Mouse (Mus musculus): ENCODE results near the gene Hoxa4. TPM values are rescaled to one million over a fixed set of nuclear protein-coding genes. Genes with fewer than 3 reads are reported as not detected.
A peak's percentile ranks its signal among the peaks of the same experiment; 100 is the strongest.

The Hoxa4 gene
- polyA plus RNA-seq, 1 experiment from 2014 or later, result not detected

GRCm38 (mm10) chr6:52226569-52227257 lies 35.2 kb upstream of the Hoxa4 start:
- H3K4me2 ChIP-seq, result no peak overlapping the region
- no peak overlapping the region for H3K27ac ChIP-seq
- no peaks in the 10 kb centered on the region for H3K36me3 ChIP-seq (replicated peaks)
- H3K9ac ChIP-seq, result no peak overlapping the region
- no peaks in the 10 kb centered on the region for H3K9me3 ChIP-seq
- 4% methylated on average over 26 of the region's 26 CpGs for WGBS
- 0 out of 2 replicates have a peak, but pooled peaks cover 1% of the 10 kb centered on the region for H3K4me1 ChIP-seq
- H3K4me3 ChIP-seq, result no peak overlapping the region
- peaks cover 93% of the 10 kb centered on the region for H3K27me3 ChIP-seq (replicated peaks)
- no peak for ATAC-seq (replicated peaks)

- Histone ChIP-seq H3K36me3 (replicated peaks) (no peaks in the 10 kb centered on the region), H3K27ac (no peak overlapping the region), H3K9ac (no peak overlapping the region), H3K4me3 (no peak overlapping the region), H3K4me2 (no peak overlapping the region), H3K4me1 (peaks cover 6% of the 10 kb centered on the region; the same call in 1 of the 2 replicates), H3K9me3 (no peaks in the 10 kb centered on the region), H3K27me3 (replicated peaks) (peaks cover 97% of the 10 kb centered on the region)
- no peak for ATAC-seq (replicated peaks)
- WGBS, result 3% methylated on average over 67 of the region's 69 CpGs
These were observed 34.3 kb upstream of the Hoxa4 start for GRCm38 (mm10) chr6:52225612-52226568.

GRCm38 (mm10) chr6:52224895-52225611 lies 33.5 kb upstream of the Hoxa4 start:
- Histone ChIP-seq H3K9ac (no peak overlapping the region), H3K9me3 (no peaks in the 10 kb centered on the region), H3K4me3 (no peak overlapping the region), H3K27me3 (replicated peaks) (peaks cover 97% of the 10 kb centered on the region), H3K36me3 (replicated peaks) (no peaks in the 10 kb centered on the region), H3K4me1 (peaks cover 6% of the 10 kb centered on the region; the same call in 1 of the 2 replicates), H3K4me2 (no peak overlapping the region), H3K27ac (no peak overlapping the region)
- WGBS, result under 1% methylated on average over 36 of the region's 36 CpGs
- ATAC-seq (replicated peaks), result no peak

GRCm38 (mm10) chr6:52223939-52224760 lies 32.6 kb upstream of the Hoxa4 start:
- Histone ChIP-seq H3K4me3 (no peak overlapping the region), H3K27me3 (replicated peaks) (peaks cover 97% of the 10 kb centered on the region), H3K4me2 (no peak overlapping the region), H3K9me3 (no peaks in the 10 kb centered on the region), H3K9ac (no peak overlapping the region), H3K27ac (no peak overlapping the region), H3K4me1 (peaks cover 6% of the 10 kb centered on the region; the same call in 1 of the 2 replicates), H3K36me3 (replicated peaks) (no peaks in the 10 kb centered on the region)
- no peak for ATAC-seq (replicated peaks)
- WGBS, result 2% methylated on average over 24 of the region's 24 CpGs

GRCm38 (mm10) chr6:52222729-52223128 lies 31.2 kb upstream of the Hoxa4 start:
- Histone ChIP-seq H3K27me3 (replicated peaks) (peaks cover 98% of the 10 kb centered on the region), H3K27ac (no peak overlapping the region), H3K36me3 (replicated peaks) (no peaks in the 10 kb centered on the region), H3K4me3 (no peak overlapping the region), H3K4me2 (no peak overlapping the region), H3K9ac (no peak overlapping the region), H3K4me1 (peaks cover 6% of the 10 kb centered on the region; the same call in 1 of the 2 replicates), H3K9me3 (no peaks in the 10 kb centered on the region)
- WGBS, result 10% methylated on average over 13 of the region's 13 CpGs
- ATAC-seq (replicated peaks), result no peak

GRCm38 (mm10) chr6:52221993-52222685 lies 30.6 kb upstream of the Hoxa4 start:
- peak; percentile 59 for ATAC-seq (replicated peaks)
- Histone ChIP-seq H3K27me3 (replicated peaks) (peaks cover 98% of the 10 kb centered on the region), H3K4me2 (no peak overlapping the region; the same call in 1 of the 2 replicates), H3K4me1 (peaks cover 12% of the 10 kb centered on the region), H3K4me3 (peak overlapping the region; percentile 48; the same call in 1 of the 2 replicates), H3K9me3 (no peaks in the 10 kb centered on the region), H3K9ac (no peak overlapping the region), H3K36me3 (replicated peaks) (no peaks in the 10 kb centered on the region), H3K27ac (no peak overlapping the region)
- 6% methylated on average over 21 of the region's 21 CpGs for WGBS

GRCm38 (mm10) chr6:52221337-52221992 lies 29.9 kb upstream of the Hoxa4 start, which contains the start of gene Hoxa7:
Hoxa7 (minus strand) TSS chr6:52221854.
- WGBS, result under 1% methylated on average over 46 of the region's 46 CpGs
- Histone ChIP-seq H3K9me3 (no peaks in the 10 kb centered on the region), H3K4me3 (peak within 1 kb of the TSS; percentile 48), H3K4me1 (peaks cover 17% of the 10 kb centered on the region), H3K9ac (peak within 1 kb of the TSS; percentile 35), H3K36me3 (replicated peaks) (no peaks in the 10 kb centered on the region), H3K27me3 (replicated peaks) (peaks cover 98% of the 10 kb centered on the region), H3K4me2 (peak within 1 kb of the TSS; percentile 88), H3K27ac (no peak within 1 kb of the TSS)
- ATAC-seq (replicated peaks), result peak; percentile 73

- Histone ChIP-seq H3K27ac (no peak overlapping the region), H3K9ac (no peak overlapping the region), H3K4me1 (peaks cover 17% of the 10 kb centered on the region), H3K36me3 (replicated peaks) (no peaks in the 10 kb centered on the region), H3K9me3 (no peaks in the 10 kb centered on the region), H3K4me3 (peak overlapping the region; percentile 48; the same call in 1 of the 2 replicates), H3K4me2 (peak overlapping the region; percentile 88), H3K27me3 (replicated peaks) (peaks cover 98% of the 10 kb centered on the region)
- WGBS, result 7% methylated on average over 12 of the region's 12 CpGs
- no peak for ATAC-seq (replicated peaks)
These were observed 29.3 kb upstream of the Hoxa4 start for GRCm38 (mm10) chr6:52220865-52221310.

- H3K36me3 ChIP-seq (replicated peaks), result no peaks in the 10 kb centered on the region
- no peak overlapping the region for H3K4me3 ChIP-seq
- H3K9me3 ChIP-seq, result no peaks in the 10 kb centered on the region
- H3K4me1 ChIP-seq, result peaks cover 17% of the 10 kb centered on the region
- H3K4me2 ChIP-seq, result no peak overlapping the region
- ATAC-seq (replicated peaks), result no peak
- peaks cover 98% of the 10 kb centered on the region for H3K27me3 ChIP-seq (replicated peaks)
- WGBS, result 10% methylated on average over 32 of the region's 32 CpGs
- no peak overlapping the region for H3K9ac ChIP-seq
- no peak overlapping the region for H3K27ac ChIP-seq
These were observed 28.7 kb upstream of the Hoxa4 start for GRCm38 (mm10) chr6:52220003-52220864.

Measured in midbrain, embryonic 15.5 days (tissue).